Mouse (Mus musculus): ENCODE data around the gene Mycbpap.

Gene Mycbpap

DNA sequence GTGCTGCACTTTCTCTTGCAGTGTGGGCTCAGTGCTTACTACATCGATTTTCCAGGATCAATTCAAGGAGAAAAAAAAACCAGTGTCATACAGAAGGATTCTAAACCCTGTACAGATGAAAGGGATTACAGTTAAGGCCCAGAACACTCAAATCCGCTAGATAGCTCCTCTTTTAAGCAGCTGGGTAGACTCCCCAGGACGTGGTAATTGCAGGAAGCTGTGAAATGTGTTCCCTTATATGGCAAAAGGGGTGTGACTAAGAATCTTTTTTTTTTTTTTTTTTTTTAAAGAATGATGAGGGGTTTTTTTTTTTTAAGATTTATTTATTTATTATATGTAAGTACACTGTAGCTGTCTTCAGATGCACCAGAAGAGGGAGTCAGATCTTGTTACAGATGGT lies 7.3 kb upstream of the Mycbpap start:
- DNase-seq (ENCODE audit: low spot score), result no peak

DNA sequence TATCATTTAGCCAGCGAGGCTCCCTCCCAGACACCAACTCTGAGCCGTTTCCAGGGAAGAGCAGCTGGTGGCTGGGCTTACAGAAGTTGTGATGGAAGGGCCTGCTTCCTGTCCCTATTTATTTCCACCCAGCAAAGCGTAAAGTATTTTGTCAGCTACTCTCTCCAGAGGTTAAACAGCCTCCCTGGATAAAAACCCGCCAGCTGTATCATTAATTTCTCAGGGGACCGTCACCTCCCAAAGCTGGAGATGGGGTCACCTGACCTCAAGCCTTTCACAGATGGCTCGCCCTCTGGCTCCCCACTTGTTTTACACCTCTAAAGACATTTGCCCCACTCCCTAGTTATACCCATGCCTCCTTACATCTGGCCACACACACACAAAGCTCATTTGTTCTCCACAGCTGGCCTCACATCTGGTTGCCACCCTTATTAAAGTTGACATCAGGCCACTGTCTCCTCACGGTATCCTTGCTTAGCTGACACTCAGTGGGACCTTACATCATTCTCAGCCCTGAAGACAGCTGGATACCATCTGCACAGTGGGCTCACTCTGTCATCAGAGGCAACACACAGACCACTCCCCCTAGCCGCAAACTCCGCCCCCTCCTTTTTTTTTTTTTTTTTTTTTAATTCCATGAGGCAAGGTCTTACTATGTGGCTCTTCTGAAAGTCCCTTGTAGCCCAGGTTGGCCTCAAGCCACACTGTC lies 4.8 kb upstream of the Mycbpap start:
- DNase-seq (ENCODE audit: low spot score), result no peak

DNA sequence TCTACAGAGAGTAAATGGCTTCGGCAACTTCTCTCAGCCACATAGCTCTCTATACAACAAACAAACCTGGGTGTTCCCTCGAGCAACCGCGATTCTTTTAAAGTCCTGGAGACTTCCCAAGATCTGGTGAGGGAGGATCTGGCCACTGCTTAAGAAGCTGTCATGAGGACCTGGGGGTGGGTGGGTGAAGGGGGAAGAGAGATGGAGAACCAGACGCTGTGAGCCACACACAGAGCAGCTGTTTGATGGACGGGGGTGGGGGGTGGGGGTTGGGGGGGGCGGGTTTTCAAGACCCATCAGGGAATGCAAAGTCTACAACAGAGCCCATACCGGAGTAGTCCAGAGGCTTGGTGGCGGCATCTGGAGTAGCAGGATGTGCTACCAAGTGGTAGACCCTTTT lies 8.1 kb downstream of the Mycbpap start:
- DNase-seq (ENCODE audit: low spot score), result no peak

DNA sequence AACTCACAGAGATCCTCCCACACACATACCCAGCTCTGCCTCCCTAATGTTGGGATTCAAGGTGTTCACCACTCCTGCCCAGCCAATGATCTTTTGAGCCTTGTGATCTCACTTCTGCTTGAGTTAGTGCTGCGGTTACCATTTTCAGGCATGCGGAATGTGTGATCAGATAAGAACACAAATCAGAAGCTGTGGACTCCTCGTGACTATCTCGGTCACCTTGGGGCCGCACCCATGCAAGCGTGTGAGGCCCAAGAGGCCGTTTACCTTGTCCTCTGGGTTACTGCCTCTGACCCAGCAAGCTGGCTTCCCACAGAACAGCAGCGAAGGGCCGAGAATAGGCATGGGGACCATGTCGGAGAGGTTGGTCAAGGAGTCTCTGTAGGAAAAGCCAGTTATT lies 12.6 kb downstream of the Mycbpap start:
- no peak for DNase-seq (ENCODE audit: low spot score)

DNA sequence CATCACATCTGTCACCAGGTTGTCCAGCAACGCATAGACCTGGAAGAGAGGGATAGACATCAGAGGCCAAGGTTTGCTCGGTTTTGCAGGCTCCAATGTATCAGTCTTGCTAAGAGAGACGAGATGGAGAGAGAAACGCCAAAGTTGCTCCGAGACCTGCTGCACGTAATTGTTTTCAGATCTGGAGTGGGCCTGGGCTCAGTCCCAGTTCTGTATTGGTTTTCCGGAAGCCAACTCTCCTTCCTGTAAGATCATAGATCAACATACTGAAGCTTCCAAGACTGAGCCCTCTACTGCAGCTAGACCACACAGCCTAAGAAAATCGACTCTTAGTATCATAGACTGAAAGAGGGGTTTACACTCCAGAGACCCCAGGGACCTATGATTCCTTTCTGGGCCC lies 20.1 kb downstream of the Mycbpap start:
- no peak for DNase-seq (ENCODE audit: low spot score)

DNA sequence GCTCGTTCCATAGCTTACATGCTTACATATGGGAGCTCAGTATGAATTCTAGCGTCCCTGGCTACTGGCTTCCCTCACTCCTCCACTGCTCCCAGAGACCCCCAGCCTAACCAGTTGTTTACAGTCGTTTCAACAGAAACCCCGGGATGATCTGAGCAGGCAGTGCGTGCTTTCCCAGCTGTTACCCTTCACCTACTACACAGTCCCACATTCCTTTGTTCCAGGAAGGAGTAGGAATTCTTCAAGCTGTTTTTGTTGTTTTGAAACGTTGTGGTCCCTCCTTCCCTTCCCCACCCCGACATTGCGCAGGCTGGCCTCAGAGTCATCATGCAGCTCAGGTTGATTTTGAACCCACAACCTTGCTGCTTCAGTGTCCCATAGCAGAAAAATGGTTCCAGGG lies 21.2 kb downstream of the Mycbpap start:
- DNase-seq (ENCODE audit: low spot score), result no peak

DNA sequence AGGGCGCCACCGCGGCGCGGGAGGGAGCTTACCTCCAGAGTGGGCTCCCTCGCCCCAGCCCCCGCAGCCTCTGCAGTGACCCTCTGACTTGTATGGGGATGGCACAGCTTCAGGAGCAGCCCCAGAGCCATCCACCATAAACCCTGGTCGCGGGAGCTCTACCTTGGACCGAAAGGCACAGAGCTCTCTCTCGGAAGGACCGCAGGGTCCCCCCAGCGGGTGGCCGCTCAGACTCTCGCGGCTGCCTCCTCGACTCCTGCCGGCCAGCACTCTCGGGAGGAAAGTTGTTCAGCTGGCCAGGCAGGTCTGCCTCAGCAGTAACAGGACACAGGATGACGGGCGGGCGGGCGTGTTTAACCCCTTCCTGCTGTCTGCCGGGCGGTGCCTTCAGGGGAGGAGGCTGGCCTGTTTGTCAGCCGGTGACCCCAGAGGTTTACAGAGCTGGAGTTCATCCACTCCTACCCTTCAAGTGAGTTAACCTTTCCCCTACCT lies 21.8 kb downstream of the Mycbpap start, which contains the start of gene Epn3:
TSS of gene Epn3 (minus strand) at position 314 of the 492 bp plus-strand sequence.
- DNase-seq (ENCODE audit: low spot score), result no peak

DNA sequence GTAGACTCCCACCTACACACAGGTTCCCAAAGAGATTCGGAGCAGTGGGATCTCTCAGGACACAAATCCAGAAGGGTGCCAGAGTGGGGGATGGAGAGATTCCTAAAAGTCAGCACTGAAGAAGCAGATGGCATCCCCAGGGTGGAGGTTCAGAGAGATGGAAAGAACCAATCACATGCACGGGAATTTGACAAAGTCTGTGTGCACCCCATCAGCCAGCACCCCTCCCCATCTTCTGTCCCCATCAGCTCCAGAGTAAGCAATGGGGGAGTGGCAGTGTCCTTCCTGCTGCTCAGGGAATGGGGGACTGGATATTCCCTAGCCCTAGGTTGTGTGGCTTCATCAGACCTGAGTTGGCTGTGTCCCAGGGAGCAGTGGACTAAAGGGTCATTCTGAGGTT lies 22.5 kb downstream of the Mycbpap start:
- no peak for DNase-seq (ENCODE audit: low spot score)

DNA sequence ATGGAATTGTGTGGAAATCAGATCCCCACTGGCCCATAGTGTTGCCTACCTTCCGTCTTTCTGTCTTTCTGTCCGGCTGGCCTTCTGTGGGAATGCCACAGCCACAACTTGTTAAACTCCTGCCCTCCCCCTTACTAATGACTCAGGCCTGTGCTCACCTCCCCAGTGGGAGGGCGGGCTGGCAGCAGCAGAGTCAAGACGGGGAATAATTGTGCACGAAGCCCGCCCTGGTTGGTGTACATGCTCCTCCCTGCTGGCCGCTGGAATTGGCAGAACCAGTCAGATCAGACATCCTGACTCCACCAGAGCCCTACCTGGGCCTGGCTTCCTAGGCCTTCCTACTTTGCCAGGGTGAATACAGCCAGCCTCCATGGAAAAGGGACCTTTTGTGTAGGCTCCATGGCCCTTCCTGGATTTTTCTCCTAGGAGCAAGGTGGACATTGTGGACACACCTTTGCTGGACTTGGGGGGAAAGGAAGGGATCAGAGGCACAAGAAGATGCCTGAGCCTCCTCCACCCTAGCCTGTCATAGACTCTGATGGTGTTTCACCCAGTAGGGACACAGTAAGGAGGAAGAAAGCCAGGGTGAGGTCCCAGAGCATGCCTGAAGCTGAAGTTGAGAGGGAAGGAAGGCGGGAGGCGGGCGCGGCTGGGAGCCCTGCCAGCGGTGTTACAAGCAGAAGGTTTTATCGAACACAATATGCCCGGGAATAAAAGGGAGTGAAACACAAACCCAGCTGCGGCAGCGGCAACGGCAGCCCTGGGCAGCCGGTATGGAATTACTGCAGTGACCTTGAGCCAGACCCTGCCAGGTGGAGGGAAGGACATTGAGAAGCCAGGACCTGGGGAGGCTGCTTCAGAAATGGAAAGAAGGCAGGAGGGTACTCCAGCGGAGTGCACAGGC lies 23.2 kb downstream of the Mycbpap start:
- no peak for DNase-seq (ENCODE audit: low spot score)

DNA sequence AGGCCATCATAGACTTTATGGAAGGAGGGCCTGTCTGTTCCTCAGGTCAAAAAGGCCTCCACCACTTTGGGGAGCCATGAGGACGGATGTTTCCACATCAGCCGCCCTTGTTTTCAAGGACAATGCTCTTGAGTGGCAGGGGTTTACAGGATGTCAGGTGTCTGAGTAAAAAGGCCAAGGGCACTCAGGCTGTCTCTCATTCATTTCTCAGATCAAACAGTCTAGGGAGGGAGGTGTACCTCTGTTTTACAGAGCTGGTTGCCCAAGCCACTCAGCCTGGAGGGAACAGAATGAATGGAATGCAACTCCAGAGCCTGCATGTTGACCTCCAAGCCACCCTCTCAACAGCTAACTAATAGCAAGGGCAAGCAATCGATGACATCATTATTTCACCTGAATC lies 26.1 kb downstream of the Mycbpap start:
- DNase-seq (ENCODE audit: low spot score), result no peak

DNA sequence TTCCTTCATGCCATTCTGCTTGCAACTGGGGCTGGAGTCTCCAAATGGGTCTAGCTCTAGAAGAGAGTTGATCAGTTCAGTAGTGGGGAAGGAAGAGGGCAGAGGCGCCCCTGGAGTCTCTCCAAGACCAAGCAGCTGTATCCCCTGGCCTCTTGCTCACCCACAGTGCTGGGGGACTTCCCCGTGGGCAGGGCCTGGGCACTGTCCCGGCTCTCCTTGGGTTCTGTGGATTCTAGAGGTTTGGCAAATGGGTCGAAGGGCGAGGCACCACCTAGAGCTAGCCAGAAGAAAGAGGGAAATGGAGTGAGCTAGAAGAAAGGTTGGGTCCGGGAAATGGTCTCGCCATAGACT lies 29.8 kb downstream of the Mycbpap start:
- DNase-seq (ENCODE audit: low spot score), result no peak

DNA sequence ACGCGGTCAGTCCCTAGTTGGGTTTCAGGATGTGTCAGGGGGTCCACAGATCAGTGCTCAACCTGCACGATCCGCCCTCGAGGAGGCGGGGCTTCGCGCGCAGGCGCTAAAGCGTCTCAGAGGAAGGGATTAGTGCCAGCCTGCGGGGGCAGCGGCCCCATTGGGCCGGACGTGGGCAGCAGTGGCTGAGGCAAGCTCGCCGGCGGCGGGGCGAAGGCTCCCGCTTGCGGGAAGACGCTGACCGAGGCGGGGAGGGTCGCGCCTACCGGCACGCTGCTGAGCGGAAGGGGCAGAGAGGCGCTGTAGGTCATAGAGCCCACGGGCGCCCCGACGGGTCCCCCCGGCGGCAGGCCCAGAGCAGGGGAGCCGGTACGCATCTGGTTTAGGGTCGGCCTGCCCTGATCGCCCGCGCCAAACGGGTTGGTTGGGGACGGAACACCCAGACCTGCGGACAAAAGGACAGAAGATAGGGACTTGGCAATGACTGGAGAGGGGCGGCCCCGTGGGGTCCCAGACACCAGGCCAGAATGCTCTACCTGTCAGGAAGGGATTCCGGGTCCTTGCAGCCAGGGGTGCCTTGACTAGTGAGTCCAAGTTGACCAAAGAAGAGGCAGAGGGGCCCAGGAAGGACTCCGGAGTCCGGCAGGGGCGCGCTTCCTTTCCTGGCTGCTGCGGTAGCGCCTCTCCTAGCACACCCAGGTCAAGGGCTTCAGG lies 30.4 kb downstream of the Mycbpap start:
- DNase-seq (ENCODE audit: low spot score), result no peak

DNA sequence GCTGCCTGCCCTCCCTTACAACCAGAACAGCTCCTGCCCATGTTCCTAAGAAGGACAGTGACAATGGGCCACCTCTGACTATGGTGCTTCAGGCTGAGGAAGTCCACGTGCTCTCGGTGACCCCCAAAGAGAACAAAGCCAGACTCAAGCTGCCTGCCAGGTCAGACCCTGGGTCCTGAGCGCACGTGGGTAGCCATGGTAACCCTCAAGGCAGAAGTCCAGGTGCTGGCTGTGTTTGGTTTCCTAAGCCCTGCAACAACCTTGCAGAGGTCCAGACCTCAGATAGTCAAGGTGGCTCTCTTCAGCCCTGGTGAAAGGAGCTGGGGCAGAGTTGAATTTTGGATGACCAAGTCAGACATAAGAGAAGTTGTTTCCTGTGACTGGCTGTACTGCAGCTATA lies 31.8 kb downstream of the Mycbpap start:
- DNase-seq (ENCODE audit: low spot score), result no peak

DNA sequence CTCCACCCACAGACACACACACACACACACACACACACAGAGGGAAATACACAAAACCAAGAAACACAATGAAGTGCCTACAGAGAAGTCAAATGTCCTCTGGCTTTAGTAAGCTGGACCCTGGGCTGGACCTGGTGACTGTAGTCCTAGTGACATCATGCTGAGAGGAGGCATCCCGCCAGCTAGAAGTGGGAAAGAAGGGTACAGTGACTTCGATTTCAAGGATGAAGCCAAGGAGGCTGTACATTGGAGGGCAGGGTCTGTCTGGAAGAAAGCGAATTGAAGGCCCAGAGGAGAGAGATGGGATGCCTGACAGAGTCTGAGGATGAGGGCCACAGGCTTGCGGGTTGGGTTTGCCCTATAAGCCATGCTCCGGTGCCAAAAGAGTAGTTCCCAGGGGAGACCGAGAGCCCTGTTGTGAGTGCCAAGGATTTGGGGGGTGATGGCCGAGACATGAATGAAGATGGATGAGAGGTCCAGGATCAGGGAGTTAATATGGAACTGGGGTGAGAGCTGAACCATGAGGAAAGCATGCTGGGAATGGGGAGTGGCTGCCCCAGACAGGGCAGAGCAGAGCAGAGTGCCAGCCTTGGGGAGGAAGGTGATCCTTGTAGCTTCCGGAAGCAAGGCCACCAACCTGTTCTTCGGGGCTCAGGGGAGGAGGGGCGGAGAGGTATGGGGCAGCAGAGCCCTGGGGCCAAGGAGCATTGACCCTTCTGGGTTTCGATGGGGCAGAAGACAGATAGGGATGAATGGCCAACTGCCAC lies 32.6 kb downstream of the Mycbpap start:
- DNase-seq (ENCODE audit: low spot score), result no peak

DNA sequence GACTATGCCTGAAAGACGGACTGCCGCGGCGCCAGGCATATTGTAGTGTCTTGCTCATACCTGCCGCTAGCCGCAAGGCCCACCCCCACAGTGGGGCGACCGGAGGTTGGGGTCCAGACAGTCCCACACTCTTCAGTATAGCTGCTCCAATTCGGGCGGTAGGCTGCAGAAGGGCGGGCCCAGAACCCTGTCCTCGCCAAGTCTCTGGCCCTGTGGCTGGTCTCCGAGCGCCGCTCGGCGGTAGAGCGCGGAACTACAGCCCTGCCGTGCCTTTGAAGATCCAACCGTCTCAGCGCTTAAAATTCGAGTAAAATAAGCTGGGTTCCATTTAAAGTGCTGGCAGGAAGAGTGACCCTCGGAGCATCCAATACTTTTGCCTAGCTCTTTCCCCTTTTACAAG lies 35.5 kb downstream of the Mycbpap start, which contains the start of gene Spata20:
TSS of gene Spata20 (minus strand) at position 179 of the 400 bp plus-strand sequence.
- DNase-seq (ENCODE audit: low spot score), result peak; percentile 59

DNA sequence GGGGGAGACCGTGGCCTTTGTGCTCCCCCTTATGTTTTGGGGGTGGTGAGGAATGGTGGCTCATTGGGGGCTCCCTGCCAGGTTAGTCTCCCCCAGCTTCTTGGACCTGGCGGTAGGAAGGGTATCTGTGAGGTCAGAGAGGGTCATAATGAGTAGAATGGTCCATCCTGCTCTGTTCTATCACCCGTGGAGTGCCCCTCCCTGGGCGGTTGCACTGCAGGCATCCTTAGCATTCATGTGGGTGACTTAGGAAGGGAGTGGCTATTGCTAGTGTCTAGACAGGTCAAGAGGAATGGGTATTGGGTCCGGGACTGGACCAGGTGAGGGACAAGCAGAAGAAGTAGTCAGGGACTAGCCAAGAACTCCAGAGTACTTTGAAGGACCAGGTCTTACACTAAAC lies 36.3 kb downstream of the Mycbpap start:
- DNase-seq (ENCODE audit: low spot score), result no peak

DNA sequence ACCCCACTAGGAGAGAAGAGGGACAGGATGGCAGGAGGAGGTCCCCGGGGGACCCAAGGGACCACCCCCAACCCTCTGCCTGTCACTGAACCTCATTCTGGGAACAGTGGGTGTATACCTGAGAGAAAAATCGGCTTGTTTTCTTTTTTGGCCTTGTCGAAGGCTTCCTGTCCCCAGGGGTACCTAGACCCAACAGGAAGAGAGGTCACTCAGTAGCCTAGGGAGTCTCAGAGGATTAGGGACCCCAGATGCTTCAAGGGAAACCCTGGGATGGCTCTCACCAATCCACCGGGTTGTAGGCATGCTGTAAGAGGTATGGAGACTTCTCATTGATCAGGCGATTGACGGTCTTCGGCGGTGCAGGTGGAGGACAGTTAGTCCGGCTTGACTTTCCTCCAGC lies 36.9 kb downstream of the Mycbpap start:
- DNase-seq (ENCODE audit: low spot score), result no peak

DNA sequence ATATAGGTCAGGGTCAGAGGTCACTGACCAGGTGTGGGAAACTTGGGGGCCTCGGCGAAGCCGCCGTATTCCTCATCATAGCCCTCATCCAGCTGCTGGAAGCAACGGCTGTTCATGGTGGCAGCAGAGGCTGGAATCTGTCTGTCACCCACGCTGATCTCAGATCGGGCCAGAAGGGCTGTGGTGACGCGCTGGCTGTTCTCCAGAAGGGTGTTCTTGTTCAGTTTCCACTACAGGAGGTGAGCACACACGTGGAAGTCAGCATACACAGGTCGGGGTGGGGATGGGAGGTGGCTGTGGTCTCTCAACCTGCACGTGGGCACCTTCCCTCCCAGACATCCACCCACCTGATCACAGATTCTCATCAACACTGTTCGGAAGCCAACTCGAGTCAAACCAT lies 37.6 kb downstream of the Mycbpap start:
- DNase-seq (ENCODE audit: low spot score), result no peak

DNA sequence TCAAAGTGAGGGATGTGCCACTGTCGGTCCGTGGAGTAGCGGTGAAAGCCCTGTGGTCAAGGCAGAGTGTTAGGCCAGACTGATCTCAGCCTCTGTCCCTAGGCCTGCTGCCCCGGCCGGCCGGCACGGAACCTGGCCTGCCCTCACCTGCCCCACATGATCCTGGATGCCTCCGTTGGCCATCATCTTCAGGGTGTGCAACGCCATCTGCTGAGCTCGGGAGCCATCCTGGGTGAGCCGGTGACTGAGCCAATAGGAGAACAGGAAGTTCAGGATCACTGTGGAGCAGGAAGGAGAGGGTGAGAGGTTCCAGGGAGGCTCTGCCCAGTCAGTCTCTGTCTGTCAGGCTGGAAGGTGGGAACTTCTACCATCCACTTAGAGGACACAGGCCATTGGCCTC lies 38.1 kb downstream of the Mycbpap start:
- DNase-seq (ENCODE audit: low spot score), result no peak

DNA sequence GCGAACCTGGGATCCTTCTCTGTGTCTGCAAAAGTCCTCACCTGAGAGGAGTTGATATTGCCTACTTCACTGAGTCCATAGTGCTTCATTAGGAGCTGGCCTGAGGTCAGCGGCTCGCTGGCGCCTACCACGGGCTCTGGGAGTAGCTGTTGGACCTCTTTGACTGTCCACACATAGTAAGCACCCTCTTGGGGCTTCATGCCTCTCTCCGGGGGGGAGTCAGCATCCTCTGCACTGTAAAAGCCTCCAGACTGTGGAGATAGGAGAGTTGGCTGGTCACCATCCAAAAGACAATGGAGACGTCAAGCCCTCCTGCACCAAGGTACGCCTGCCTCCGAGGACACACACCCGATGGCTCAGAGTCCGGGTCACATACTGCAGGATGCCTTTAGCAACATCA lies 38.8 kb downstream of the Mycbpap start:
- DNase-seq (ENCODE audit: low spot score), result no peak

DNA sequence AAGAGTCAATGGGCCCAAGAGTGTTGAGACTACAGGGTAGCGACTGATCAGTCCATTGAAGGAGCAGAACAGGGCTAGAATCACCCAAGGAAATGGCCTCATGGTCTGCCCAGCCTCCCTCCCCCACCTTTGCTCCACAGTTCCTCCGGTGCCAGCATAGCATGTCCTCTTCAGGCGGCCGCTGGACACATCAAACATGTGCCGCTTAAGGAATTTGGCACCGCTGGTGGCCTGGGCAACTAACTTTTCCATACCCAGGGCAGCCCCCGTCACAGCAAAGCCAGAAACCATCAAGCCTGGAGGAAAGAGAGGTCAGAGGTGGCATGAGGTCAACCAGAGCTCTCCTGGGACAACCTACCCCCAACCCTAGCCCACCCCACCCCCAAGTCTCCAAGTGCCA lies 39.6 kb downstream of the Mycbpap start:
- no peak for DNase-seq (ENCODE audit: low spot score)

DNA sequence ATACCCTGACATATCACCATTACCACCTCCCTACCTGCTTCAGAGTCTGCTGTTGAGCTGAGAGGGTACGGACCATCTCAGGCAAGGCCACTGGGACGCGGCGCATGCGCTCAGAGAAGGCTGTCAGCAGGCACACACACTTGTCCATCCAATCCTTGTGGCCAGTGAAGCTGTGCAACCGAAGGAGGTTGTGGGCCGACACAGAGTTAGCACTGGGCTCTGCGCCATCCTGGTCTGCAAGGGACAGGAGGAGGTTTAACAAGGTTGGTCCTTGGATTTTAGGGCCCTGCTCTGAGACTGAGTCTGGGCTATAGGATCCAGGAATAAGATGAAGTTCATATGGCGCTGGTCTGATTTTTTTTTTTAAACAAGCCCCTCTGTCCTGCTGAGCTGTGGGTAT lies 41.2 kb downstream of the Mycbpap start:
- no peak for DNase-seq (ENCODE audit: low spot score)

All from urinary bladder, postnatal 10 days (tissue).